Mouse (Mus musculus) forebrain, embryonic 13.5 days (tissue): ENCODE data around the gene Ugt1a1. TPM values are rescaled to one million over a fixed set of nuclear protein-coding genes. Genes with fewer than 3 reads are reported as not detected.
A peak's percentile ranks its signal among the peaks of the same experiment; 100 is the strongest.
"Not testable (repeated sequence)": the region's sequence is repeated elsewhere in the genome, so short reads cannot be mapped to it uniquely, and the experiment has no call there.

Experiments
- ATAC-seq: fragments of 200-750 bp; cut with Nextera tagmentation; 2 replicates; pipeline ENCODE4 v1.8.0; 2017
- H3K27ac ChIP-seq: fragments of 300-500 bp; sonication (generic); 2 replicates; pipeline ENCODE4 v1.5.1; 2015; ENCODE audit warnings: inconsistent platforms, mild to moderate bottlenecking, moderate library complexity
- H3K27me3 ChIP-seq: fragments of 300-500 bp; sonication (generic); 2 replicates; pipeline ENCODE4 v1.6.1; 2015; ENCODE audit warnings: mild to moderate bottlenecking, inconsistent platforms
- H3K36me3 ChIP-seq: fragments of 300-500 bp; sonication (generic); 2 replicates; pipeline ENCODE4 v1.6.1; 2015; ENCODE audit warnings: mild to moderate bottlenecking, inconsistent platforms; ENCODE audit not compliant: poor library complexity, severe bottlenecking
- H3K4me1 ChIP-seq: fragments of 300-500 bp; sonication (generic); 2 replicates; pipeline ENCODE4 v1.6.1; 2015; ENCODE audit warnings: inconsistent platforms
- H3K4me2 ChIP-seq: fragments of 300-500 bp; sonication (generic); 2 replicates; pipeline ENCODE4 v1.6.1; 2015; ENCODE audit warnings: inconsistent platforms, mild to moderate bottlenecking, moderate library complexity
- H3K4me3 ChIP-seq: fragments of 300-500 bp; sonication (generic); 2 replicates; pipeline ENCODE4 v1.5.1; 2015; ENCODE audit warnings: mild to moderate bottlenecking, inconsistent platforms
- H3K9ac ChIP-seq: fragments of 300-500 bp; sonication (generic); 2 replicates; pipeline ENCODE4 v1.6.1; 2015; ENCODE audit warnings: mild to moderate bottlenecking, inconsistent platforms
- H3K9me3 ChIP-seq: fragments of 300-500 bp; sonication (generic); replicated peaks from 2 replicates; pipeline ENCODE4 v1.6.1; 2016; ENCODE audit warnings: inconsistent platforms
- WGBS: fragments of 180-500 bp; shearing (Covaris S2); methylation state at CpG from one replicate; pipeline ENCODE4 v1.1.7; 2015; 5-methylcytosine and 5-hydroxymethylcytosine counted together
- polyA plus RNA-seq: library from polyadenylated mRNA; unstranded; fragments of >200 nt; fragmentation: Nextera tagmentation; extraction: Ambion mirVana; gene quantifications from 2 replicates; pipeline ENCODE4 v1.2.1, GENCODE M21; 2015

Gene Ugt1a1
- polyA plus RNA-seq: not detected in 2 replicates

DNA sequence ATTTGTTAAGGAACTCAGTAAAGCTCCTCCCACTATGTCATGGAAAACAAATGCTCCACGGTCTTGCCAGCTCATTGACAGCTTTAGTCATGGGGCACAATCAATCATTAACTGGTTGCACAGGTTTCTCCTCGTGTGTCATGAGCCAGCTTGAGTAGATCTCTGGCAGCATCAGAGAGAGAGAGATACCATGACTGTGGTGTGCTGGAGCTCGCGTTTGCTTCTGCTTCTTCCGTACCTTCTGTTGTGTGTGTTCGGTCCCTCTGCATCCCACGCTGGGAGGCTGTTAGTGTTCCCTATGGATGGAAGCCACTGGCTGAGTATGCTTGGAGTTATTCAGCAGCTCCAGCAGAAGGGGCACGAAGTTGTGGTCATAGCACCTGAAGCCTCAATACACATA, at the start of gene Ugt1a1:
Ugt1a1 (plus strand) TSS at position 148 of the 400 bp plus-strand sequence.
- H3K27me3 ChIP-seq: no peaks in the 10 kb centered on the region
- H3K9me3 ChIP-seq: peaks cover 52% of the 10 kb centered on the region
- 70% methylated on average over 8 of the region's 8 CpGs for WGBS
- H3K27ac ChIP-seq: no peak within 1 kb of the TSS
- no peak within 1 kb of the TSS for H3K4me3 ChIP-seq
- H3K9ac ChIP-seq: no peak within 1 kb of the TSS
- no peak within 1 kb of the TSS for H3K4me2 ChIP-seq
- H3K36me3 ChIP-seq: no peaks in the 10 kb centered on the region
- ATAC-seq: no peak
- no peaks in the 10 kb centered on the region for H3K4me1 ChIP-seq

DNA sequence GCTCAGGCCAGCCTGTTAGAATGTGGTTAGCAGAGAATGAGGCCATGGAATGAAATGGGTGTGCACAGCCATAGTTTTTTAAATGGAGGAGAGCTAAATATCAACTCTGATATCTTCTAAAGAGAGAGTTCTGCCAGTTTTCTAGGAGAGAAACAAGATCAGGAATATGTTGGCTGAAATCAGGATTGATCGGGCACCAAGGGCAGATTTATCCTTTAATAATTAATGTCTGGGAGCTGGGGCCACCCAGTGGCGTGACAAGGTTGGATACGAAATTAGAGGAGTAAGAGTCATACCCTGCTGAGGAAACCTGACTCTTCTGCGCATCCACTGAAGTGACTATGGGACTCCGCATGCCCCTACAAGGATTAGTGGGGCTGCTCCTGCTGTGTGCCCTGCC, 46.0 kb upstream of the Ugt1a1 start, which contains the start of gene Ugt1a5:
Ugt1a5 (plus strand) TSS at position 302 of the 400 bp plus-strand sequence.
- H3K27me3 ChIP-seq: no peaks in the 10 kb centered on the region
- no peak within 1 kb of the TSS for H3K4me2 ChIP-seq
- H3K9ac ChIP-seq: no peak within 1 kb of the TSS
- no peaks in the 10 kb centered on the region for H3K4me1 ChIP-seq
- H3K9me3 ChIP-seq: no peaks in the 10 kb centered on the region
- ATAC-seq: no peak
- H3K27ac ChIP-seq: no peak within 1 kb of the TSS
- H3K36me3 ChIP-seq: no peaks in the 10 kb centered on the region
- 84% methylated on average over 5 of the region's 5 CpGs for WGBS
- no peak within 1 kb of the TSS for H3K4me3 ChIP-seq

DNA sequence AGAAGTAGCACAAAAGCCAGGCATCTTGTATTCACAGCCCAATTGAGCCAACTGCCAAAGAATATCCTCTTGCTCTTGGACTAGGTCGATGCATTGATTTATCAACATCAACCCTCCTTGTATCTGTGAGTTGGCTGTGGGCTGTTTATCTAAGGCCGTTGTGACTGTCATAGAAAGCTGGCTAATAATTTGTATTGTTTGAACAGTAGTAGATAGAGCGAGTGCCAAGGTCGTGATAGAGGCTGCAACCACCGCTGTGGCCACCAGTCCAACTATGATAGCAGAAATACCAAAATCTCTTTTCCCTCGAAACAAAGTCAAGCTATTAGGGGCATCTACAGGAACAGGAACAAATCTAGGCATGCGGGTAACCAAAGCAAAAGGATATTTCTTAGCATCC, 39.6 kb upstream of the Ugt1a1 start:
- H3K4me3 ChIP-seq, H3K36me3 ChIP-seq, H3K9ac ChIP-seq, H3K4me1 ChIP-seq, H3K9me3 ChIP-seq, H3K27ac ChIP-seq, H3K4me2 ChIP-seq, ATAC-seq, H3K27me3 ChIP-seq: not testable (repeated sequence)
- 92% methylated on average over 5 of the region's 7 CpGs for WGBS

DNA sequence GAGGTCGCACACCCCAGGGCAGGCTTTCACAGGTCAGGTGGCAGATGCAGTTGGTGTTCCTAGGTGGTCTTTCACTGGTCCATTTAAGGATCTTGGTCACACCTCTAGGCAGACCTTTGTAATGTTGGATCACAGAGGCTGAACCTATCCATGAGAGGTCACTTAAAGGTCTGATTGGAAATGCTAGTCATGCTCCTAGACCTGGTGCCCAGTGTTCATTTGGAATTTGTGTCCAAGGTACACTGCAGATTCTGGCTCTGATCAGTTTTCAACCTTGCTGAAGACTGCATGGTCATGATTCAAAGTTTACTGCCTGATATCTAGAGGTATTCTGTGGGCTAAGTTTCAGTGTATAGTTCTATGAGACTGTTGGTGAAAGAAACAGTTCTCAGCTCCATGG, 32.1 kb upstream of the Ugt1a1 start:
- no peak overlapping the region for H3K4me2 ChIP-seq
- ATAC-seq: no peak
- WGBS: 92% methylated on average over 1 of the region's 1 CpGs

DNA sequence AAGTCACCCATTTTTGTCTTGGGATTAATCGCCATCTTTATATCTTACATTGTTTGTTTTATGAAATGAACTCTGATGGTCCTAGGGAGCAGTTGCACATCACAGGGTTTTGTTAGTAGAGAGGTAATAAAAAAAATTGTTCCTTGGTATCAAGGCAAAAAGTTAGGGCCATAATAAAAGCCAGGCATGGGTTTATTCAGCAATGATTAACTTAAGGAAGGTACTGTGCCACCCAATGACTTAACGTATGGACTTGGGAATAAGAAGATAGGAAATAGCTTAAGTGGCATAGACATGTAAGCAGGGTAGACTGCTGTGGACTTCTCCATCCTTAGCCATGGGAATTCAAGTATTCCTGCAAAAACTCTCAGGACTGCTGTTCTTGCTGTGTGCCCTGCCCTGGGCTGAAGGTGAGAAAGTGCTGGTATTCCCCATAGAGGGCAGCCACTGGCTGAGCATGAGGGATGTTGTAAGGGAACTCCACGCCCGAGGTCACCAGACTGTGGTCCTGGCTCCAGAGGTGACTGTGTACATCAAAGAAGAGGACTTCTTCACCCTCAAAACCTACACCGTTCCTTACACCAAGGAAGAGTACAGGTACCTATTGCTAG, 25.3 kb upstream of the Ugt1a1 start:
- H3K27me3 ChIP-seq: no peaks in the 10 kb centered on the region
- H3K9ac ChIP-seq: no peak overlapping the region
- no peak overlapping the region for H3K4me2 ChIP-seq
- no peak overlapping the region for H3K4me3 ChIP-seq
- WGBS: 88% methylated on average over 5 of the region's 5 CpGs
- no peaks in the 10 kb centered on the region for H3K9me3 ChIP-seq
- no peak overlapping the region for H3K27ac ChIP-seq
- no peaks in the 10 kb centered on the region for H3K36me3 ChIP-seq
- no peak for ATAC-seq
- no peaks in the 10 kb centered on the region for H3K4me1 ChIP-seq

More for the DNA sequence above, 32.1 kb upstream of the Ugt1a1 start:
- Histone ChIP-seq H3K9me3 (peaks cover 24% of the 10 kb centered on the region), H3K4me1 (no peaks in the 10 kb centered on the region), H3K9ac (no peak overlapping the region), H3K27me3 (no peaks in the 10 kb centered on the region), H3K36me3 (no peaks in the 10 kb centered on the region), H3K27ac (no peak overlapping the region), H3K4me3 (no peak overlapping the region)

DNA sequence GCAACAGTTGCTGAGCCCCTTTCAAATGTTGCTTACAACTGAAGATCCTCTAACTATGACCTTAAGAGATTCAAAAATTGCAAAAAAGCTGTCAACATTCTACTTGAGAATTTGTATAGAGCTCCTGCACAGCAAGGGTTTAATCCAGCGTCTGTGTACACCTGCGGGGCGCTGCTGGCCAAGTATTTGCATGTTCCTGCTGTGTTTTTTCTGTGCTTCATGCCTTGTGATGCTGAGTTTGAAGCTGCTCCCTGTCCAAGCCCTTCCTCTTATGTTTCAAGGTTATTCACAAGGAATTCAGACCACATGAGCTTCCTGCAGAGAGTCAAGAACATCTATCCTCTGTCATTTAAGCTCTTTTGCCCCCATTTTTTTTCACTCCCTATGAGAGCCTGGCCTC, 19.6 kb upstream of the Ugt1a1 start:
- no peak overlapping the region for H3K9ac ChIP-seq
- no peaks in the 10 kb centered on the region for H3K36me3 ChIP-seq
- H3K4me2 ChIP-seq: no peak overlapping the region
- H3K4me1 ChIP-seq: no peaks in the 10 kb centered on the region
- WGBS: 75% methylated on average over 3 of the region's 3 CpGs
- no peak for ATAC-seq
- H3K9me3 ChIP-seq: no peaks in the 10 kb centered on the region
- no peak overlapping the region for H3K27ac ChIP-seq
- no peaks in the 10 kb centered on the region for H3K27me3 ChIP-seq
- H3K4me3 ChIP-seq: no peak overlapping the region

DNA sequence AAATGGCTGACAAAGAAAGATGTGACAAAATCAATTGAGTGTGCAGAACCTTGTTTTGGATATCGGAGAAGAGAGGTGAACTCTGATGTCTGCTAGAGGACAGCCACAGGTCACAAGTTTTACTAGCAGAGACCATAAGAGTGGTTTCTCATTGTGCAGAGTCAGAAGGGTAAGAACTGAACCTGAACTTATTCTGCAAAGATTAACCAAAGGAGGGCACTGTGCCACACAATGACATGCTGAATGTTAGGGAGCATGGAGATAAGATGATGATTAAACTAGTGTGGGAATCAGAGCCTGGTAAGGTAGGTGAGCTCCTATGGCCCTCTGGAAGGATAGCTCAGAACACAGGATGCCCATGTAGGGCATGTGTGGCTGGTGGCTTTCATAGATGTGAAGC, 16.1 kb upstream of the Ugt1a1 start:
- no peak for ATAC-seq
- no peak overlapping the region for H3K4me3 ChIP-seq
- no peak overlapping the region for H3K27ac ChIP-seq
- H3K4me1 ChIP-seq: no peaks in the 10 kb centered on the region
- WGBS: 81% methylated on average over 1 of the region's 1 CpGs
- no peak overlapping the region for H3K4me2 ChIP-seq
- no peaks in the 10 kb centered on the region for H3K9me3 ChIP-seq
- no peaks in the 10 kb centered on the region for H3K27me3 ChIP-seq
- no peaks in the 10 kb centered on the region for H3K36me3 ChIP-seq
- H3K9ac ChIP-seq: no peak overlapping the region

DNA sequence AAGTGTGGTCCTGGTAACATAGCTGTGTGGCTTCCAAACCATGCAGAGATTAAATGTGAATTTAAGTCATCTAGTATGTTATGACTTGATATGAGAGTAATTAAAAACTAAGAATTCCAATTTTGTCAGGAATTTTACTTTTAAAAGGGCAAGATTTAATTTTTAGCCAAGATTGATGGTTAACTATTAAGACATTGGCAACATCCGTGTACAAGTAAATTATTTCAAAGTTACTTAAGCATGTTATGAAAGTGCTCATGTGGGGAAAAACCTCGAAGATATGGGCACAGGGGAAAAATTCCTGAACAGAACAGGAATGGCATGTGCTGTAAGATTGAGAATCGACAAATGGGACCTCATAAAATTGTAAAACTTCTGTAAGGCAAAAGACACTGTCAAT, 14.3 kb upstream of the Ugt1a1 start:
- Histone ChIP-seq H3K9me3 (no peaks in the 10 kb centered on the region), H3K4me2 (no peak overlapping the region), H3K9ac (no peak overlapping the region), H3K36me3 (no peaks in the 10 kb centered on the region), H3K4me1 (no peaks in the 10 kb centered on the region), H3K27me3 (no peaks in the 10 kb centered on the region), H3K4me3 (no peak overlapping the region), H3K27ac (no peak overlapping the region)
- no peak for ATAC-seq
- 76% methylated on average over 3 of the region's 3 CpGs for WGBS

DNA sequence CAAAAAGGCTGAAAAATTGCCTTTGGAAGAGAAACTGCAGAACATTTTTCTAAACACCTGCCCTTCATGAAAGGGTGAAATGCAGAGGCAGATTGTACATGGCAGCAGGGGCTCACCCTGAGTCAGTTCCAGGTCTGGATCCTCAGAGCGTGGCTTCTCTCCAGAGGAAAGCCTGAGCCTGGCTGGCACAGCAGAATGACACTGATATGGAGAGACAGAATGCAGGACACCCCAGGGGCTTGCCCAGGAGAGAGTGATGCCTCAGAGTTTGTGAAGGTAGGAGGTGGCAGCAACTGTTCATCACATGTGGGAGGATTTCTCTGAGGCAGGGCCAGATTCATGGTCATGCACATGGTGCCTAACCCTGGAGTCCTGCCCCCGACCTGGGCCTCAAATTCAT, 11.8 kb upstream of the Ugt1a1 start:
- no peak overlapping the region for H3K27ac ChIP-seq
- no peak overlapping the region for H3K9ac ChIP-seq
- H3K4me1 ChIP-seq: no peaks in the 10 kb centered on the region
- peaks cover 5% of the 10 kb centered on the region; the same call in 1 of the 2 replicates for H3K9me3 ChIP-seq
- no peak for ATAC-seq
- WGBS: 68% methylated on average over 2 of the region's 2 CpGs
- no peaks in the 10 kb centered on the region for H3K27me3 ChIP-seq
- no peak overlapping the region for H3K4me3 ChIP-seq
- no peak overlapping the region for H3K4me2 ChIP-seq
- H3K36me3 ChIP-seq: no peaks in the 10 kb centered on the region

DNA sequence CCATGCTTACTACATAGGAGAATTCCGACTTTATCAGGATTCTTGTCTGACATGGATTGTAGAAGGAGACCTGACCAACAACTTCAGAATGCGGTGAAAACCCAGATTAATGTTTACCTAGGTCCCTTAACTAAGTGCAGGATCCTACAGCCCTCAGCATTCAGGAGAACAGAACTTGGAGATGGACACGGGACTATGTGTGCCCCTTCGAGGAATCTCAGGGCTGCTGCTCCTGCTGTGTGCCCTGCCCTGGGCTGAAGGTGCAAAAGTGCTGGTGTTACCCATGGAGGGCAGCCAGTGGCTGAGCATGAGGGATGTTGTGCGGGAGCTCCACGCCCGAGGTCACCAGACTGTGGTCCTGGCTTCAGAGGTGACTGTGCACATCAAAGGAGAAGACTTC, 11.3 kb upstream of the Ugt1a1 start, which contains the start of gene Ugt1a2:
Ugt1a2 (plus strand) TSS at position 146 of the 400 bp plus-strand sequence.
- 89% methylated on average over 7 of the region's 7 CpGs for WGBS
- no peak within 1 kb of the TSS for H3K4me2 ChIP-seq
- H3K9me3 ChIP-seq: peaks cover 5% of the 10 kb centered on the region; the same call in 1 of the 2 replicates
- H3K27ac ChIP-seq: no peak within 1 kb of the TSS
- H3K9ac ChIP-seq: no peak within 1 kb of the TSS
- ATAC-seq: no peak
- no peak within 1 kb of the TSS for H3K4me3 ChIP-seq
- H3K4me1 ChIP-seq: no peaks in the 10 kb centered on the region
- H3K36me3 ChIP-seq: no peaks in the 10 kb centered on the region
- no peaks in the 10 kb centered on the region for H3K27me3 ChIP-seq

DNA sequence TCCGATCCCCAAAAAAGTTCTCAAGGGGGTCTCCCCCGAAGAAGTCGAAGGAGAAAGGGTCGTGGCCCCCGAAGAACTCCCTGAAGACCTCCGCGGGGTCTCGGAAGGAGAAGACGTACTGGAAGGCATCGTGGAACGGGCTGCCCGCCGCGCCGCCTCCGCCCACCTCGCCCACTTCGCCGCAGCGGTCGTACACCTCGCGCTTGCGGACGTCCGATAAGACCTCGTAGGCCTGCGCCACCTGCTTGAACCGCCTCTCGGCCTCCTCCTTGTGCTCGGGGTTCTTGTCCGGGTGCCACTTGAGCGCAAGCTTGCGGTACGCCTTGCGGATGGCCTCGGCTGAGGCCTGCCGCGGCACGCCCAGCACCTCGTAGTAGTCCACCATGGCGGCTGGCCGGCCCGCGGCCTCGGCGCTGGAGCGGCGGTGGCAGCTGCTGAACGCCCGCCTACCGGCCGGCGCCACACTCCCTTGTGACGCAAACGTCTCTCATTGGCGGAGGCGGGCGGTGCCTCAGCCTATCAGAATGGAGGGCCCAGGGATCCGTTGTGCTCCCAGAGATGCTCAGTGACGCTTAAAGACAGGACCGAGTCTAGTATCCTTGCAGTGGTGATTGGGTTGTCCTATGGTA, 6.4 kb upstream of the Ugt1a1 start, which contains the start of gene Dnajb3:
Dnajb3 (minus strand) TSS at position 489 of the 629 bp plus-strand sequence.
- Histone ChIP-seq H3K36me3 (no peaks in the 10 kb centered on the region), H3K4me2 (peak within 1 kb of the TSS; percentile 70), H3K9me3 (peaks cover 5% of the 10 kb centered on the region; the same call in 1 of the 2 replicates), H3K27me3 (no peaks in the 10 kb centered on the region), H3K4me1 (no peaks in the 10 kb centered on the region), H3K4me3 (peak within 1 kb of the TSS; percentile 50), H3K9ac (peak within 1 kb of the TSS; percentile 74), H3K27ac (no peak within 1 kb of the TSS; the same call in 1 of the 2 replicates)
- peak; percentile 100 for ATAC-seq
- 5% methylated on average over 62 of the region's 62 CpGs for WGBS

DNA sequence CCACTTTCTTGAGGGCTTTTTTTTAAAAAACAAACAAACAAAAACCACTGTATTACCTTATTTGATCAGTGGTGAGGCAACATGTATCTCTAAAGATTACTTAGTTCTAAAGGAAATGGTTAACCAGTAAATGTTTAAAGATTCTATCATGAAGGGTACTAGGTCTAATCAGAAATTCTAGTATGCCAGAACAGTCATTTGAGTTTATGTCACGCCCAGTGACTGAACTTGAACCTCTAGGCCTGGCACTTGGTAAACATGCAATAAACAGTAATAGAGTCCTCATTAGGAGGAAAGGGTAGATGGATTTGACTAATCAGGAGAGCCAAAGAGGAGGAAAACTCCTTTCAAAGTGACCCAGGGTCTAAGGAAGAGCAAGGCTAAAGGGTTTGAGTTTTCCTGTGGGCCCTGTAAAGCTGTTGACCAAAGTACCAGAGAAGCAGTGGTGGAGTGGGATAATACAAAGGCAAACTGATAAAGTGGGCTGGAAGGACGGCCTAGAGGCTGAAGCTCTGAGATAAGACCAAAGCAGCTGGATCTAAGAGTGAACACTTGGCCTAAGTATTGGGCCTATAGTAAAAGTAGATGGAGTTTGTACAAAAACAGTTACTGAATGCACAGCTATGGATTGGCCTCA, 4.8 kb upstream of the Ugt1a1 start:
- H3K36me3 ChIP-seq: no peaks in the 10 kb centered on the region
- no peak overlapping the region for H3K4me2 ChIP-seq
- no peak for ATAC-seq
- no peak overlapping the region for H3K4me3 ChIP-seq
- no peak overlapping the region for H3K9ac ChIP-seq
- no peak overlapping the region for H3K27ac ChIP-seq
- no peaks in the 10 kb centered on the region for H3K27me3 ChIP-seq
- H3K9me3 ChIP-seq: peaks cover 13% of the 10 kb centered on the region
- H3K4me1 ChIP-seq: no peaks in the 10 kb centered on the region
- WGBS: 91% methylated on average over 2 of the region's 2 CpGs
